Mouse (Mus musculus) ES-E14 (cell line): Measurements from ENCODE around the gene Mndal.
"Not testable (repeated sequence)": the region's sequence is repeated elsewhere in the genome, so short reads cannot be mapped to it uniquely, and the experiment has no call there.

Experiments used
- CHD2 ChIP-seq: IDR thresholded peaks from 2 replicates; pipeline ENCODE4 v1.6.1; 2014; ENCODE audit warnings: mild to moderate bottlenecking, low read depth, low read length, inconsistent platforms
- MAFK ChIP-seq: IDR thresholded peaks from 2 replicates; pipeline ENCODE4 v1.6.1; 2014; ENCODE audit warnings: mild to moderate bottlenecking, low read depth, low read length, inconsistent platforms; ENCODE audit not compliant: insufficient read depth
- ZC3H11A ChIP-seq: IDR thresholded peaks from 2 replicates; pipeline ENCODE4 v1.6.1; 2012; ENCODE audit warnings: low read depth, mild to moderate bottlenecking, inconsistent platforms, low read length, borderline replicate concordance
- ZNF384 ChIP-seq: IDR thresholded peaks from 2 replicates; pipeline ENCODE4 v1.6.1; 2012; ENCODE audit warnings: low read depth, low read length, inconsistent platforms

GRCm38 (mm10) chr1:173908390-173908789 lies 33.9 kb downstream of the Mndal start:
- TF ChIP-seq ZNF384, MAFK, CHD2, ZC3H11A: not testable (repeated sequence)
